Mouse (Mus musculus) neural tube, embryonic 14.5 days (tissue): Measurements from ENCODE around the gene Iqcd. TPM values are rescaled to one million over a fixed set of nuclear protein-coding genes. Genes with fewer than 3 reads are reported as not detected.

Source experiments
- ATAC-seq: fragments of 200-750 bp; cut with Nextera tagmentation; 2 replicates; pipeline ENCODE4 v1.8.0; 2017; ENCODE audit warnings: low read depth, mild to moderate bottlenecking, moderate TSS enrichment, moderate library complexity
- H3K27ac ChIP-seq: fragments of 300-500 bp; sonication (generic); 2 replicates; pipeline ENCODE4 v1.5.1; 2014; ENCODE audit warnings: low read depth, mild to moderate bottlenecking, control low read depth, low read length, moderate library complexity, mixed read lengths
- H3K27me3 ChIP-seq: fragments of 300-500 bp; sonication (generic); 2 replicates; pipeline ENCODE4 v1.6.1; 2014; ENCODE audit warnings: low read length; ENCODE audit not compliant: control insufficient read depth, insufficient read depth
- H3K36me3 ChIP-seq: fragments of 300-500 bp; sonication (generic); 2 replicates; pipeline ENCODE4 v1.6.1; 2014; ENCODE audit warnings: low read length, mixed read lengths; ENCODE audit not compliant: control insufficient read depth, insufficient read depth
- H3K4me1 ChIP-seq: fragments of 300-500 bp; sonication (generic); 2 replicates; pipeline ENCODE4 v1.6.1; 2014; ENCODE audit warnings: low read length; ENCODE audit not compliant: control insufficient read depth, insufficient read depth
- H3K4me2 ChIP-seq: fragments of 300-500 bp; sonication (generic); 2 replicates; pipeline ENCODE4 v1.6.1; 2014; ENCODE audit warnings: mild to moderate bottlenecking, low read depth, low read length, control low read depth
- H3K4me3 ChIP-seq: fragments of 300-500 bp; sonication (generic); 2 replicates; pipeline ENCODE4 v1.5.1; 2014; ENCODE audit warnings: low read depth, low read length, control low read depth, mixed read lengths
- H3K9ac ChIP-seq: fragments of 300-500 bp; sonication (generic); replicated peaks from 2 replicates; pipeline ENCODE4 v1.6.1; 2014; ENCODE audit warnings: low read depth, mild to moderate bottlenecking, control low read depth, low read length, mixed read lengths
- H3K9me3 ChIP-seq: fragments of 300-500 bp; sonication (generic); 2 replicates; pipeline ENCODE4 v1.6.1; 2016; ENCODE audit warnings: low read length; ENCODE audit not compliant: control insufficient read depth
- WGBS: fragments of 180-500 bp; shearing (Covaris S2); extraction: QIAGEN DNeasy Blood & Tissue Kit; methylation state at CpG from one replicate; pipeline ENCODE4 v1.1.7; 2014; 5-methylcytosine and 5-hydroxymethylcytosine counted together
- polyA plus RNA-seq: library from polyadenylated mRNA; unstranded; fragments of >200 nt; fragmentation: Nextera tagmentation; extraction: Ambion mirVana; gene quantifications from 2 replicates; pipeline ENCODE4 v1.2.1, GENCODE M21; 2014

The Iqcd gene
- polyA plus RNA-seq, 1 experiment from 2014 or later, result 1.3 TPM

DNA sequence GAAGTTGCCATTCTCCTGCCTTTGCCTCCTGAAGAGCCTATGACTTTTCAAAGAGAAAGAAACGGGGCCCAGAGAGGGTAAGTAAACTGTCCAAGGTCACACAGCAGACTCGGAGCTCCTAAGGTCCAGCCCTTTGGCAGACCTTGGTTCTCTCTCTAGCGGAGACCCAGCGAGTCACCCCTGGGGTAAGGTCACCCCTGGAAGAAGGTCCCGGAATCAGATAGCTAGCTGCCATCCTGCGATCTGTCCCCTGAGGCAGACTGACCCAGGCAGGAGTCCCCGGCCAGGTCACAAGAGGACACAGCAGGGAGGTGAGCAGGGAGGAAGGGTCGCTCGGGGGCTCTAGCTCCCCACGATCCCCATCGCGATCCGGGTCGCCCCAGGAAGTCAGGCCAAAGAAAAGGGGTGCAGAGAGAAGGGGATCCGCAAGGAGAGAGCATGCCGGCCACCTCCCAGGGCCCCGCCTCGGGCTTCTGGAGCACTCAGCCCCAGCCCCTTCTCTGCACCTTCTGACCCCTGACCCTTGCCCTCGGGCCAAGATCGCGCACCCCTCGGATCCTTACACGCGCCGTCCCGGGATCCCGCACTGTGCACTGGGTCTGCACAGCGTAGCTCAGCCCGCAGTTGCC is 762 bp upstream of the Iqcd start:
- 2% methylated on average over 29 of the region's 29 CpGs for WGBS
- H3K9ac ChIP-seq, result peak overlapping the region; percentile 82
- peaks cover 3% of the 10 kb centered on the region; the same call in 1 of the 2 replicates for H3K36me3 ChIP-seq
- H3K27me3 ChIP-seq, result no peaks in the 10 kb centered on the region
- peaks cover 16% of the 10 kb centered on the region for H3K4me1 ChIP-seq
- H3K4me3 ChIP-seq, result peak overlapping the region; percentile 57
- 0 out of 2 replicates have a peak, but pooled peaks have one; percentile 1 for ATAC-seq
- peak overlapping the region; percentile 45; the same call in 1 of the 2 replicates for H3K27ac ChIP-seq
- no peaks in the 10 kb centered on the region for H3K9me3 ChIP-seq
- H3K4me2 ChIP-seq, result peak overlapping the region; percentile 97

DNA sequence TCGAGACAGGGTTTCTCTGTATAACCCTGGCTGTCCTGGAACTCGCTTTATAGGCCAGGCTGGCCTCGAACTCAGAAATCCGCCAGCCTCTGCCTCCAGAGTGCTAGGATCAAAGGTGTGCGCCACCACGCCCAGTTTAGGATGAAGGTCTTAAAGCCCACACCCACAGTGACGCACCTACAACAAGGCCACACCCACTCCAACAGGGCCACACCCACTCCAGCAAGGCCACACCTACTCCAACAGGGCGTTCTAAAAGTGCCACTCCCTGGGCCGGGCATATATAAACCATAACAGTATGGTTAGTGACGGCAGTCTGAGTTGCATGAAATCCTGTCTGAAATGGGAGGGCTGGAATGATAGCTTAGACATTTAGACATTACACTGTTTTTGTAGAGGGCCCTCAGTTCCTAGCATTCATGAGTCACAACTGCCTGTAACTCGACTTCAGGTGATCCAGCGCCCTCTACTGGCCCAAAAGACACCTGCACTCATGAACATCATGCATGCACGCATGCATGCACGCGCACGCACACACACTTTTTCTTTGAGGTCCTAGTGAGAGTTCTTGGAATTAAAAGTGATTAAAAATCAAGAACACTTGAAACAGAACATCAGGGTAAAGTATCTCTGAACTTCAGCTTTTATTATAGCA is 1.7 kb downstream of the Iqcd start:
- H3K9ac ChIP-seq, result no peak overlapping the region
- no peak overlapping the region for H3K4me2 ChIP-seq
- no peak for ATAC-seq
- no peaks in the 10 kb centered on the region for H3K27me3 ChIP-seq
- WGBS, result 78% methylated on average over 16 of the region's 16 CpGs
- H3K27ac ChIP-seq, result no peak overlapping the region
- peaks cover 14% of the 10 kb centered on the region for H3K4me1 ChIP-seq
- no peak overlapping the region for H3K4me3 ChIP-seq
- no peaks in the 10 kb centered on the region for H3K9me3 ChIP-seq
- H3K36me3 ChIP-seq, result no peaks in the 10 kb centered on the region

DNA sequence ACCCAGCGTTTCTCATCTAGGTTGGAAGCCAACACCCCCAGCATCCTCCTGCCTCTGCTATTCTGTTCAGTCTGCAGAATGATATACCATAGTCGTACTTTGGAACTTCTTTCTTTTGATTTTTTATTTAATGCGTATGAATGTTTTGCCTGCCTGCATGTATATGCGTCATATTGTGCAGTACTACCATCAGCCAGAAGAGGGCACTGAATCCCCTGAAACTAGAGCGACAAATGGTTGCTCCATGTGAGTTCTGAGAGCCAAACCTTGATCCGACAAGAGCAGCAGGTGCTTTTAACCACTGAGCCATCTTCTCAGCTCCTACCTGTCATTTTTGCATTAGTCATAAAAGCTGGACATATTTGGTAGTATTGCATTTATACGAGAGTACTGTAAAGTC is 3.3 kb downstream of the Iqcd start:
- Histone ChIP-seq H3K9ac (no peak overlapping the region), H3K4me2 (no peak overlapping the region), H3K9me3 (no peaks in the 10 kb centered on the region), H3K4me1 (peaks cover 14% of the 10 kb centered on the region), H3K27ac (no peak overlapping the region), H3K36me3 (no peaks in the 10 kb centered on the region), H3K4me3 (no peak overlapping the region), H3K27me3 (no peaks in the 10 kb centered on the region)
- ATAC-seq, result no peak
- WGBS, result 72% methylated on average over 7 of the region's 7 CpGs

DNA sequence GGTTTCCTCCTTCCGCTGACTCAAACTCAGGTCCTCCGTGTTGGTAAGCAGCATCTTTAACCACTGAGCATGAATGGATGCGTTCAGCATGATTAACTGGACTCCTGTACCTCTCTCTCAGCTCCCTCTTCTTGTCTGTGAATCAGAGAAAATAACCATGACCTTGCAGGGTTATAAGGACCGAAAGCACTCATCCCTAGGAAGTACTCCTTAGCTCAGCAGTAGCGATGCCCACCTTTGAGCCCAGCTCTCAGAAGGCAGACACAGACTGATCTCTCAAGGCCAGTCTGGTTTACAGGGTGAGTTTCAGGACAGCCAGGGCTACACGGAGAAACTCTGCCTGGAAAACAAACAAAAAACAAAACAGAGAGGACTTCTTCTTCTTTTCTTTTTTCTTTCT is 5.7 kb downstream of the Iqcd start:
- no peaks in the 10 kb centered on the region for H3K36me3 ChIP-seq
- 80% methylated on average over 6 of the region's 6 CpGs for WGBS
- no peak for ATAC-seq
- no peak overlapping the region for H3K4me2 ChIP-seq
- H3K4me3 ChIP-seq, result no peak overlapping the region
- no peak overlapping the region for H3K27ac ChIP-seq
- no peaks in the 10 kb centered on the region for H3K4me1 ChIP-seq
- no peaks in the 10 kb centered on the region for H3K9me3 ChIP-seq
- no peaks in the 10 kb centered on the region for H3K27me3 ChIP-seq
- no peak overlapping the region for H3K9ac ChIP-seq

DNA sequence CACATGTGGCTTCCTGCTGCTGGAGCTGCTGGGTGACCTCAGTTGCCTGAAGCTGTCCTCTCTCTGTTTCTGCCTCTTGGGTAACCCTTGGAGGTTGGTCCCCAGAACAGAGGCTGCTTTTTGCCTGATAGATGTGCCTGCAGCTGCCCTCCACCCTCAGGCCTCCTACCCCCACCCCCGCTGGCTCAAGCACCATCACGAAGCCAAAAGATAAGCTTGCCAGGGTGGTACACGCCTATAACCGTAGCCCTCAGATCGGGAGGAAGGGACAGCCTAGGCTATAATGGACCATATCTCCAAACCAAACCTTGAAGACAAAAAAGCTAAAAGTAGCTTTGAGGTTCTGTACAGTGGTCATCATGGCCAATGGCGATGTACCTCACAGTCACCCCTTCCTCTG is 10.8 kb downstream of the Iqcd start:
- ATAC-seq, result no peak
- WGBS, result 93% methylated on average over 6 of the region's 6 CpGs
- H3K4me3 ChIP-seq, result no peak overlapping the region
- H3K36me3 ChIP-seq, result no peaks in the 10 kb centered on the region
- no peaks in the 10 kb centered on the region for H3K9me3 ChIP-seq
- H3K4me2 ChIP-seq, result no peak overlapping the region
- no peaks in the 10 kb centered on the region for H3K4me1 ChIP-seq
- no peak overlapping the region for H3K27ac ChIP-seq
- H3K9ac ChIP-seq, result no peak overlapping the region
- no peaks in the 10 kb centered on the region for H3K27me3 ChIP-seq

DNA sequence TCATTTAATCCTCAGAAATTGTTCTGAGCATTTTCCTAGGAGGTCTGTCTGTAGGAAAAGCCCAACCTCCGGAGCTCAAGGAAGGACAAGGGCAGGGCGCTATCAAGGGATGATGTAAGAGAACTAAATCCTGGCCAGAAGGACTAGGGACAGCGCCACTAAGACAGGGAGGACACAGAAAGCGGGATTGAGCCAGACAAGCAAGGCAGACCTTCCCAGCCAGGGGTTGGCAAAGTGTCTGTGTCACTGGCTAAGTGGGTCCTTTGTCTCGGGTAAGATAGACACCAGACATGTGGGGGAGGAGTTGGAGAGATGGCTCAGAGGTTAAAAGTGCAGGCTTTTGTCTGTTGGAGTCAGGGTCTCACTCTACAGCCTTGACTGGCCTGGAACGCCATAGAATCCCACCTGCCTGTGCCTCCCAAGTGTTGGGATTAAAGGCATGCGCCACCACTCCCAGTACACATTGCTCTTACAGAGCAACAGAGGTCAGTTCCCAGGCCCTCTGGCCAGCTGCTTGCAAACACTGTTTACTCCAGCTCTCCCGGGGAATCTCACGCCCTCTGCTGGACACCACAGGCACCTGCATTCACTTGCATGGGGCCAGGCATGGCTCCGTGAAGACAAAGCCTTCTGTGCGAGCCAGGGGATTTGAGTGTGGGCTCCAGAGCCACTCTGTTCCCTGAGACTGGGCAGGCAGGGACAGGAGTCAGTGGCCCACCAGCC is 12.3 kb downstream of the Iqcd start:
- no peak for ATAC-seq
- peaks cover 5% of the 10 kb centered on the region; the same call in 1 of the 2 replicates for H3K4me1 ChIP-seq
- H3K27ac ChIP-seq, result no peak overlapping the region
- H3K36me3 ChIP-seq, result no peaks in the 10 kb centered on the region
- H3K4me2 ChIP-seq, result no peak overlapping the region
- H3K9ac ChIP-seq, result no peak overlapping the region
- no peaks in the 10 kb centered on the region for H3K27me3 ChIP-seq
- H3K4me3 ChIP-seq, result no peak overlapping the region
- no peaks in the 10 kb centered on the region for H3K9me3 ChIP-seq
- 40% methylated on average over 11 of the region's 11 CpGs for WGBS

DNA sequence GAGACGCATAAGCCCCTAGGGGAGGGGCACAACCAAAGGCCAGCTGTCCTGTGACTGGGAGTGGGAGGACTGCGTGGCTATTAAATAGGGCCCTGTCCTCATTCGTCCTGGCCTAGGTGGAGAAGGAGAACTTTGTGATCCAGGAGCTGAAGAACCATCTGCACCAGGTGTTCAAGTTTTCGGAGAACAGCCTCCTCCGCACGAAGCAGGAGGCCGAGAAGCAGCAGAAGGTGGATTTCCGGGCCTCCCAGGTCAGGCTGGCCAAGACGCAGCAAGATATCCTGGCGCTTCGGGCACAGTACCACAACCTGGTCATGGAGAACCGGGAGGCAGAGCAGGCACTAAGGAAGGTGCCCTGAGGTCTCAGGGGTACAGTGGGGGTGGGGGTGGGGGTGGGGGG is 13.4 kb downstream of the Iqcd start:
- no peak overlapping the region for H3K4me3 ChIP-seq
- 94% methylated on average over 12 of the region's 12 CpGs for WGBS
- ATAC-seq, result no peak

DNA sequence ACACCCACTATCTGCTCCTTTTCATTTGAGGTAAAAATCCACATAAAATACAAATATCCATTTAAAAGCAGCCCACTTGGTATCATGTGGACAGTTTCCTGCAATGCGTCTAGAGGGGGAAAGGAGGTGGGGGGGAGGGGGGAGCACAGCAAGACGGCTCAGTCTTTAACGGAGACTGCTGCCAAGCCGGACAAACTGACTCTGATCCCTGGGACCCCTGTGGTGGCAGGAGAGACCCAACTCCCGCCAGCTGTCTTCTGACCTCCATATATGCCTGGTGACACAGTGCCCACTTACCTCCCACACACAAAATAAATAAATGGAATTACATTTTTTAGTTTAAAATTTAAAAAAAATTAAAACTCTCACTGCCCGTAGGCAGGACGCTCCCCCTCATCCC is 14.7 kb downstream of the Iqcd start:
- Histone ChIP-seq H3K4me2 (no peak overlapping the region), H3K36me3 (no peaks in the 10 kb centered on the region), H3K4me3 (no peak overlapping the region), H3K27ac (no peak overlapping the region), H3K4me1 (peaks cover 5% of the 10 kb centered on the region; the same call in 1 of the 2 replicates), H3K9me3 (no peaks in the 10 kb centered on the region), H3K27me3 (no peaks in the 10 kb centered on the region), H3K9ac (no peak overlapping the region)
- ATAC-seq, result no peak
- 65% methylated on average over 7 of the region's 7 CpGs for WGBS

More for the DNA sequence above, 13.4 kb downstream of the Iqcd start:
- H3K4me2 ChIP-seq, result no peak overlapping the region
- H3K27me3 ChIP-seq, result no peaks in the 10 kb centered on the region
- H3K36me3 ChIP-seq, result no peaks in the 10 kb centered on the region
- H3K9me3 ChIP-seq, result no peaks in the 10 kb centered on the region
- H3K9ac ChIP-seq, result no peak overlapping the region
- peaks cover 5% of the 10 kb centered on the region; the same call in 1 of the 2 replicates for H3K4me1 ChIP-seq
- no peak overlapping the region for H3K27ac ChIP-seq

DNA sequence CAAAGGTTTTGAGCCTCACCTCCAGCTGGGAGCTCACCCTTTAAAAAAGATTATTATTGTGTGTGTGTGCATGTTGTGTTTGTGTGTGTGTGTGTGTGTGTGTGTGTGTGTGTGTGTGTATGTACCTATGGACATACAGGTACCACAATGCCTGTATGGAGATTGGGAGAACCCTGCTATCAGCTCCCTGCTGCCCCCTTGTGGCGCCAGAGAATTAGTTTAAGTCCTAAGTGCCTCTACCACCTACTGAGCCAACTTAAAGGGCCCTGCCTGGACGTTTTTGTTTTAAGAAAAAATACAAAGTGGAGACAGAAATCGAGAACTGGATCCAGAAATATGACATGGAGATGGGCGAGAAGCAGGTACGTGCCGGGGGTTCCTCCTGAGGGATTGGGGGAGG is 16.0 kb downstream of the Iqcd start:
- peak overlapping the region; percentile 26; the same call in 1 of the 2 replicates for H3K4me3 ChIP-seq
- WGBS, result under 1% methylated on average over 6 of the region's 6 CpGs
- H3K4me1 ChIP-seq, result peaks cover 7% of the 10 kb centered on the region; the same call in 1 of the 2 replicates
- peak overlapping the region; percentile 39; the same call in 1 of the 2 replicates for H3K9ac ChIP-seq
- no peaks in the 10 kb centered on the region for H3K27me3 ChIP-seq
- no peaks in the 10 kb centered on the region for H3K9me3 ChIP-seq
- peak overlapping the region; percentile 58 for H3K4me2 ChIP-seq
- peak; percentile 36; the same call in 1 of the 2 replicates for ATAC-seq
- no peaks in the 10 kb centered on the region for H3K36me3 ChIP-seq
- H3K27ac ChIP-seq, result no peak overlapping the region
